Mouse (Mus musculus): ENCODE data around the gene Fcgr1. TPM values are rescaled to one million over a fixed set of nuclear protein-coding genes. Genes with fewer than 3 reads are reported as not detected.

The Fcgr1 gene
- polyA plus RNA-seq, 1 experiment = 1.3 TPM

GRCm38 (mm10) chr3:96255926-96256593, 37.7 kb downstream of the Fcgr1 start:
- H3K27ac ChIP-seq (ENCODE audit: insufficient read depth, low read depth, low read length) = no peak overlapping the region
- no peaks in the 10 kb centered on the region for H3K4me1 ChIP-seq (ENCODE audit: control insufficient read depth, insufficient read depth, low read length)
- H3K36me3 ChIP-seq (ENCODE audit: control insufficient read depth, insufficient read depth, low read length) = no peaks in the 10 kb centered on the region
- TF ChIP-seq CTCF (conservative IDR thresholded peaks at IDR 0.05; ENCODE audit: insufficient read depth, insufficient read length, low read depth, low read length) (no peak), POLR2A (IDR thresholded peaks at IDR 0.05; ENCODE audit: low read depth, low read length) (no peak)
- H3K27me3 ChIP-seq (replicated peaks; ENCODE audit: control insufficient read depth, insufficient read depth, low read length) = no peaks in the 10 kb centered on the region
- no peak overlapping the region for H3K4me3 ChIP-seq (ENCODE audit: insufficient read depth, low read depth, low read length)
- WGBS = 65% methylated on average over 5 of the region's 5 CpGs
- DNase-seq = no peak

- Histone ChIP-seq H3K4me3 (ENCODE audit: insufficient read depth, low read depth, low read length) (no peak overlapping the region), H3K4me1 (ENCODE audit: control insufficient read depth, insufficient read depth, low read length) (no peaks in the 10 kb centered on the region), H3K27ac (ENCODE audit: insufficient read depth, low read depth, low read length) (no peak overlapping the region), H3K27me3 (replicated peaks; ENCODE audit: control insufficient read depth, insufficient read depth, low read length) (no peaks in the 10 kb centered on the region), H3K36me3 (ENCODE audit: control insufficient read depth, insufficient read depth, low read length) (no peaks in the 10 kb centered on the region)
- no peak for DNase-seq
- 82% methylated on average over 10 of the region's 10 CpGs for WGBS
- TF ChIP-seq POLR2A (IDR thresholded peaks at IDR 0.05; ENCODE audit: low read depth, low read length) = no peak
- TF ChIP-seq CTCF (conservative IDR thresholded peaks at IDR 0.05; ENCODE audit: insufficient read depth, insufficient read length, low read depth, low read length) = no peak
Observed at GRCm38 (mm10) chr3:96254683-96255355, 39.0 kb downstream of the Fcgr1 start.

DNA sequence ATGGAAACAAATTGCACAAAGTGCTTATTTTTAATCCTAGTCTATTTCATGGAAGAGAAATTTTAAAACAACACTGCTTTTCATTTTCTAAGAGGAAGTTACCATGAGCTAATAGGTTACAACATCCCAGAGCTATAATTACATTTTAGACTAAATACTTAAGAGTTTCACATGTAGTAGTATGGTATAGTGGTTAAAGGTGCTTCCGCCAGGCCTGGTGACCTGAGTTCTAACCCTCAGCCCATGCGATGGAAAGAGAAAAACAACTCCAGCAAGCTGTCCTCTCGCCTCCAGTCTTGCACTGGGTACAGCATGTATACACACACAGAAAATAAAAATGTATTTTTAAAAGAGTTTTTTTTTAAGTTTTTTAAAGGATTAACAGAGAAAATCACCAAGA, 42.0 kb downstream of the Fcgr1 start:
- TF ChIP-seq CTCF (conservative IDR thresholded peaks at IDR 0.05; ENCODE audit: insufficient read depth, insufficient read length, low read depth, low read length) = no peak
- no peak for TF ChIP-seq POLR2A (IDR thresholded peaks at IDR 0.05; ENCODE audit: low read depth, low read length)
- Histone ChIP-seq H3K36me3 (ENCODE audit: control insufficient read depth, insufficient read depth, low read length) (no peaks in the 10 kb centered on the region), H3K27ac (ENCODE audit: insufficient read depth, low read depth, low read length) (no peak overlapping the region), H3K27me3 (replicated peaks; ENCODE audit: control insufficient read depth, insufficient read depth, low read length) (no peaks in the 10 kb centered on the region), H3K4me3 (ENCODE audit: insufficient read depth, low read depth, low read length) (no peak overlapping the region), H3K4me1 (ENCODE audit: control insufficient read depth, insufficient read depth, low read length) (no peaks in the 10 kb centered on the region)
- 87% methylated on average over 3 of the region's 3 CpGs for WGBS
- DNase-seq = no peak

GRCm38 (mm10) chr3:96250890-96251289, 42.9 kb downstream of the Fcgr1 start:
- H3K27me3 ChIP-seq (replicated peaks; ENCODE audit: control insufficient read depth, insufficient read depth, low read length) = no peaks in the 10 kb centered on the region
- no peaks in the 10 kb centered on the region for H3K36me3 ChIP-seq (ENCODE audit: control insufficient read depth, insufficient read depth, low read length)
- 74% methylated on average over 3 of the region's 3 CpGs for WGBS
- no peak for TF ChIP-seq CTCF (conservative IDR thresholded peaks at IDR 0.05; ENCODE audit: insufficient read depth, insufficient read length, low read depth, low read length)
- no peak for TF ChIP-seq POLR2A (IDR thresholded peaks at IDR 0.05; ENCODE audit: low read depth, low read length)
- no peak overlapping the region for H3K27ac ChIP-seq (ENCODE audit: insufficient read depth, low read depth, low read length)
- DNase-seq = no peak
- no peaks in the 10 kb centered on the region for H3K4me1 ChIP-seq (ENCODE audit: control insufficient read depth, insufficient read depth, low read length)
- no peak overlapping the region for H3K4me3 ChIP-seq (ENCODE audit: insufficient read depth, low read depth, low read length)

DNA sequence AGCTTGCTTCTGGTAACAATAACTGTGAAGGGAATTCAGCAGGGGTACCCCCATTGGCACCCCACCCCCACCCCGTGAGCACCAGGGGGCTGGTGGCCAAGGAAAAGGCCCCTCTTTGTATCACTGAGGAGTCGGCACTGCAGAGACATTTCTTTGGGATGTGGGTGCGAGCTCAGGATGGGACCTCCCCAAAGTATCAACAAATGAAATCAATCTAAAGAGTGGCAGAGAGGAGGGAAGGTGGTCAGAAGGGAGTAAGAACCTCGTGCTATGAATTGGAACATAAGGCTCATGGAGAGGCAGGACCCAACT, 44.8 kb downstream of the Fcgr1 start:
- Histone ChIP-seq H3K36me3 (ENCODE audit: control insufficient read depth, insufficient read depth, low read length) (no peaks in the 10 kb centered on the region), H3K4me1 (ENCODE audit: control insufficient read depth, insufficient read depth, low read length) (peaks cover 4% of the 10 kb centered on the region; the same call in 1 of the 2 replicates), H3K4me3 (ENCODE audit: insufficient read depth, low read depth, low read length) (no peak overlapping the region), H3K27ac (ENCODE audit: insufficient read depth, low read depth, low read length) (no peak overlapping the region), H3K27me3 (replicated peaks; ENCODE audit: control insufficient read depth, insufficient read depth, low read length) (no peaks in the 10 kb centered on the region)
- DNase-seq = no peak
- 77% methylated on average over 4 of the region's 4 CpGs for WGBS
- TF ChIP-seq CTCF (conservative IDR thresholded peaks at IDR 0.05; ENCODE audit: insufficient read depth, insufficient read length, low read depth, low read length) (no peak), POLR2A (IDR thresholded peaks at IDR 0.05; ENCODE audit: low read depth, low read length) (no peak)

DNA sequence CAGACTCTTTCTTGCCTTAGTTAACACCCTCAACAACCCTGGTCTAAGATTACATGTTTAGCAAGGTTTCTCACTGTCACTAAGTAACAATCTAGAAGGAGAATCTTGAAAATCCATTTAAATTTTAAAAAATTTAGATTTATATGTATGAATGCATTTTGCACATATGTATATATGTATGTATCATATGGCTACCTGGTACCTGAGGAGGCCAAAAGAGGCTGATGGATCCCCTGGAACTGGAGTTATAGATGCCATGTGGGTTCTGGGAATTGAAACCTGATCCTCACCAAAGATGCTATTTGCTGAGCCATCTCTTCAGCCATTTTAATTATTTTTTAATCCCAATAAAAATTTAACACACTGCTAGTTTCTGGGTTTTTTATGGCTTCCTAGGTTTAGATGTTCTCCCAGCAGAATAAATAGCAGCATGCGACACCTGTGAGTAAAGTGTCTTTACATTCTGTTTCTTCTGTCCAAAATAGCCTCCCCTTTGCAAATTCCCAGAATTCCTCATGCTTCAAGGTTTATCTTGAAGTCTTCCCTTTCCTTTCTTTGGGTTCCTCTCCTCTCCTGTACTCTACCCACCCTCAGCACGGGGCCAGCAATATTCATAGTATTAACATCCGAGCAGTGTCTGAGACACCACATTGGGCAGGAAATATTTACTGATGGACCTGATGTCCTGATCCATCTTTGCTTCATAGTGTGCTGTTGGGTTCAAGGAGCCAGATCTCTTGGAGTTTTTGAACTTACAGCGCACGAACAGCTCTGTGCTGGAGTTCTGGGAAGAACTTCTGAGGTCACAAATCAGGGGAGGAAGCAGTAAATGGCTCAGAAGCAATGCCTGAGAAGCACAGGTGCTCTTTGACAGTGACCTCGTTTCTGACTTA, 45.4 kb downstream of the Fcgr1 start:
- Histone ChIP-seq H3K27me3 (replicated peaks; ENCODE audit: control insufficient read depth, insufficient read depth, low read length) (no peaks in the 10 kb centered on the region), H3K27ac (ENCODE audit: insufficient read depth, low read depth, low read length) (no peak overlapping the region), H3K4me3 (ENCODE audit: insufficient read depth, low read depth, low read length) (no peak overlapping the region), H3K4me1 (ENCODE audit: control insufficient read depth, insufficient read depth, low read length) (peaks cover 8% of the 10 kb centered on the region; the same call in 1 of the 2 replicates), H3K36me3 (ENCODE audit: control insufficient read depth, insufficient read depth, low read length) (no peaks in the 10 kb centered on the region)
- TF ChIP-seq CTCF (conservative IDR thresholded peaks at IDR 0.05; ENCODE audit: insufficient read depth, insufficient read length, low read depth, low read length) (no peak), POLR2A (IDR thresholded peaks at IDR 0.05; ENCODE audit: low read depth, low read length) (no peak)
- 66% methylated on average over 6 of the region's 6 CpGs for WGBS
- DNase-seq = no peak

All from kidney, adult 2 months (tissue).